Mouse (Mus musculus) ES-E14 (cell line): ENCODE measurements around the gene Zfp408. TPM values are rescaled to one million over a fixed set of nuclear protein-coding genes. Genes with fewer than 3 reads are reported as not detected.

Source experiments
- DNase-seq: peaks from one replicate; pipeline ENCODE4 v3.0.0-alpha.2; 2013; ENCODE audit warnings: low read depth, low spot score
- H3K27ac ChIP-seq: 2 replicates; pipeline ENCODE4 v1.5.1; 2012; ENCODE audit warnings: low read depth, mild to moderate bottlenecking, low read length, moderate library complexity, mixed read lengths; ENCODE audit not compliant: poor library complexity, insufficient read depth, severe bottlenecking
- H3K36me3 ChIP-seq: 2 replicates; pipeline ENCODE4 v1.6.1; 2012; ENCODE audit warnings: mild to moderate bottlenecking, low read length, moderate library complexity, mixed read lengths; ENCODE audit not compliant: control insufficient read depth, poor library complexity, insufficient read depth, severe bottlenecking
- H3K4me1 ChIP-seq, 2 experiments: fragments of 150-350 bp in 1 of 2; sonication (generic) in 1 of 2; 2 replicates each; pipeline ENCODE4 v1.6.1; 2012; ENCODE audit warnings: low read length in 2 of 2, mild to moderate bottlenecking in 1 of 2, mixed read lengths in 1 of 2; ENCODE audit not compliant: control insufficient read depth in 2 of 2, insufficient read depth in 2 of 2, poor library complexity in 1 of 2
- H3K4me3 ChIP-seq, 2 experiments: fragments of 150-350 bp in 1 of 2; sonication (generic) in 1 of 2; 2 replicates each; pipeline ENCODE4 v1.5.1; 2012; ENCODE audit warnings: low read length in 2 of 2, low read depth in 1 of 2, mild to moderate bottlenecking in 1 of 2, mixed read lengths in 1 of 2; ENCODE audit not compliant: insufficient read depth in 1 of 2, poor library complexity in 1 of 2, severe bottlenecking in 1 of 2
- H3K9ac ChIP-seq: 2 replicates; pipeline ENCODE4 v1.6.1; 2012; ENCODE audit warnings: low read depth, mild to moderate bottlenecking, low read length, mixed read lengths; ENCODE audit not compliant: poor library complexity, insufficient read depth, severe bottlenecking
- H3K9me3 ChIP-seq: fragments of 150-350 bp; sonication (generic); 2 replicates; pipeline ENCODE4 v1.6.1; 2012; ENCODE audit warnings: low read depth, mild to moderate bottlenecking, low read length; ENCODE audit not compliant: control insufficient read depth, insufficient read depth
- CHD2 ChIP-seq: IDR thresholded peaks from 2 replicates; pipeline ENCODE4 v1.6.1; 2014; ENCODE audit warnings: mild to moderate bottlenecking, low read depth, low read length, inconsistent platforms
- HCFC1 ChIP-seq: IDR thresholded peaks from 2 replicates; pipeline ENCODE4 v1.6.1; 2012; ENCODE audit warnings: low read length, inconsistent platforms, borderline replicate concordance; ENCODE audit not compliant: insufficient read depth
- MAFK ChIP-seq: IDR thresholded peaks from 2 replicates; pipeline ENCODE4 v1.6.1; 2014; ENCODE audit warnings: mild to moderate bottlenecking, low read depth, low read length, inconsistent platforms; ENCODE audit not compliant: insufficient read depth
- ZC3H11A ChIP-seq: IDR thresholded peaks from 2 replicates; pipeline ENCODE4 v1.6.1; 2012; ENCODE audit warnings: low read depth, mild to moderate bottlenecking, inconsistent platforms, low read length, borderline replicate concordance
- ZNF384 ChIP-seq: IDR thresholded peaks from 2 replicates; pipeline ENCODE4 v1.6.1; 2012; ENCODE audit warnings: low read depth, low read length, inconsistent platforms
- in situ Hi-C, 2 experiments: fragments of 600-800 bp; cut with MboI; formaldehyde crosslinking; loops; one replicate each; pipeline ENCODE4 v1.15.1; 2025; ENCODE audit warnings: low sequenced_read_pairs in 2 of 2, inconsistent platforms in 1 of 2; ENCODE audit not compliant: unreplicated experiment in 2 of 2
- total RNA-seq: library from RNA; depleted of rRNA; stranded (reverse); fragments of 300-350 nt; gene quantifications from 2 replicates; pipeline ENCODE4 v1.2.3, GENCODE M21; 2012

The Zfp408 gene
- total RNA-seq, 1 experiment, result 21.2 TPM

GRCm38 (mm10) chr2:91644021-91644420 is 5.6 kb downstream of the Zfp408 start:
- no peak overlapping the region for H3K27ac ChIP-seq
- no peaks in the 10 kb centered on the region for H3K9me3 ChIP-seq
- TF ChIP-seq ZC3H11A (no peak), MAFK (no peak), HCFC1 (no peak), ZNF384 (no peak), CHD2 (no peak)
- no peak for DNase-seq
- H3K36me3 ChIP-seq, result peaks cover 30% of the 10 kb centered on the region
- in situ Hi-C loops, result no loop called here
- peaks cover 0 to 12% of the 10 kb centered on the region in 2 experiments; a peak in 2 of 4 replicates for H3K4me1 ChIP-seq
- no peak overlapping the region for H3K9ac ChIP-seq
- H3K4me3 ChIP-seq, result no peak overlapping the region

DNA sequence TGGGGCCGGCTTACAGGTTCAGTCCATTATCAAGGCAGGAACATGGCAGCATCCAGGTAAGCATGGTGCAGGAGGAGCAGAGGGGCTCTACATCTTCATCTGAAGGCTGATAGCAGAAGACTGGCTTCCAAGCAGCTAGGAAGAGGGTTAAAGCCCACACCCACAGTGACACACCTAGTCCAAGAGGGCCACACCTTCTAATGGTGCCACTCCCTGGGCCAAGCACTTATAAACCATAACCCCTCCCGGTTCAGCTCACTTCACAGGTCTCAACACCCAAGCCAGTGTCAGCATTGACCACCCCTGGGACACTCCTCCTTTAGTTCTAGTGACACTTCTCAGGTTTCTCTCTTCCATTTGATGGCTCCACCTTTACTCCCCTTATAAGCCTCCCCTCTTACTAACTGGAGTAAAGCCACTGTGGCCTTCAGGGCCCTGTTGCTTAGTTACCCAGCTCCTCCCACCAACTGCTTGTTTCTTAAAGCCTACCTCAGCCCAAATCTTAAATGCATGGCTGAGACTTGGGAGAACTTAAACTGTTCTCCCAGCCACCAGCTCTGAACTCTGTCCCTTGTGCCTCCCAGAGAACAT is 6.7 kb downstream of the Zfp408 start:
- in situ Hi-C loops, result no loop called here
- Histone ChIP-seq H3K4me3 (no peak overlapping the region), H3K9me3 (no peaks in the 10 kb centered on the region), H3K9ac (no peak overlapping the region), H3K36me3 (peaks cover 30% of the 10 kb centered on the region), H3K4me1 (peaks cover 0 to 13% of the 10 kb centered on the region in 2 experiments; a peak in 2 of 4 replicates), H3K27ac (no peak overlapping the region)
- TF ChIP-seq CHD2 (no peak), ZC3H11A (no peak), MAFK (no peak), ZNF384 (no peak), HCFC1 (no peak)
- DNase-seq, result no peak

- Histone ChIP-seq H3K9me3 (no peaks in the 10 kb centered on the region), H3K36me3 (no peaks in the 10 kb centered on the region), H3K4me3 (no peak overlapping the region), H3K9ac (no peak overlapping the region), H3K4me1 (peaks cover 0 to 28% of the 10 kb centered on the region in 2 experiments; a peak in 3 of 4 replicates), H3K27ac (no peak overlapping the region)
- in situ Hi-C loops, result no loop called here
- DNase-seq, result no peak
- TF ChIP-seq ZC3H11A (no peak), MAFK (no peak), CHD2 (no peak), ZNF384 (no peak), HCFC1 (no peak)
Observed at GRCm38 (mm10) chr2:91638931-91639330, 10.7 kb downstream of the Zfp408 start.

GRCm38 (mm10) chr2:91636727-91637338 is 12.8 kb downstream of the Zfp408 start:
- in situ Hi-C loops, result no loop called here
- Histone ChIP-seq H3K27ac (no peak overlapping the region), H3K9ac (no peak overlapping the region), H3K4me1 (peaks cover 0 to 22% of the 10 kb centered on the region in 2 experiments; a peak in 3 of 4 replicates), H3K4me3 (no peak overlapping the region), H3K9me3 (no peaks in the 10 kb centered on the region), H3K36me3 (no peaks in the 10 kb centered on the region)
- DNase-seq, result no peak
- TF ChIP-seq ZNF384 (no peak), MAFK (no peak), ZC3H11A (no peak), HCFC1 (no peak), CHD2 (no peak)
